Mouse (Mus musculus) limb, embryonic 14.5 days (tissue): ENCODE data around the gene Slc19a1. TPM values are rescaled to one million over a fixed set of nuclear protein-coding genes. Genes with fewer than 3 reads are reported as not detected.

Source experiments
- ATAC-seq: fragments of 200-750 bp; cut with Nextera tagmentation; 2 replicates; pipeline ENCODE4 v1.8.0; 2017; ENCODE audit warnings: low read depth, moderate number of reproducible peaks, moderate TSS enrichment; ENCODE audit not compliant: low FRiP score
- DNase-seq: peaks from one replicate; pipeline ENCODE4 v3.0.0-alpha.2; 2015; ENCODE audit warnings: low spot score
- H3K27ac ChIP-seq: fragments of 300-500 bp; sonication (generic); replicated peaks from 2 replicates; pipeline ENCODE4 v1.5.1; 2014; ENCODE audit warnings: low read depth, mild to moderate bottlenecking, low read length, moderate library complexity, mixed read lengths
- H3K27me3 ChIP-seq: fragments of 300-500 bp; sonication (generic); 2 replicates; pipeline ENCODE4 v1.6.1; 2014; ENCODE audit warnings: low read length, mixed read lengths; ENCODE audit not compliant: control insufficient read depth, insufficient read depth
- H3K36me3 ChIP-seq: fragments of 300-500 bp; sonication (generic); 2 replicates; pipeline ENCODE4 v1.6.1; 2014; ENCODE audit warnings: mild to moderate bottlenecking, low read length, moderate library complexity, mixed read lengths; ENCODE audit not compliant: control insufficient read depth, insufficient read depth
- H3K4me1 ChIP-seq: fragments of 300-500 bp; sonication (generic); 2 replicates; pipeline ENCODE4 v1.6.1; 2014; ENCODE audit warnings: antibody characterized with exemption, low read length, mixed read lengths; ENCODE audit not compliant: control insufficient read depth, insufficient read depth
- H3K4me2 ChIP-seq: fragments of 300-500 bp; sonication (generic); replicated peaks from 2 replicates; pipeline ENCODE4 v1.6.1; 2014; ENCODE audit warnings: low read depth, mild to moderate bottlenecking, low read length, moderate library complexity; ENCODE audit not compliant: severe bottlenecking
- H3K4me3 ChIP-seq: fragments of 300-500 bp; sonication (generic); replicated peaks from 2 replicates; pipeline ENCODE4 v1.5.1; 2014; ENCODE audit warnings: low read length
- H3K9ac ChIP-seq: fragments of 300-500 bp; sonication (generic); 2 replicates; pipeline ENCODE4 v1.6.1; 2014; ENCODE audit warnings: mild to moderate bottlenecking, low read depth, low read length, moderate library complexity; ENCODE audit not compliant: severe bottlenecking
- H3K9me3 ChIP-seq: fragments of 300-500 bp; sonication (generic); 2 replicates; pipeline ENCODE4 v1.6.1; 2016; ENCODE audit warnings: low read length; ENCODE audit not compliant: control insufficient read depth
- POLR2A ChIP-seq: fragments of 200-500 bp; IDR thresholded peaks from 2 replicates; pipeline ENCODE4 v1.8.0; 2012; ENCODE audit warnings: inconsistent platforms, mild to moderate bottlenecking, moderate library complexity, borderline replicate concordance; ENCODE audit not compliant: insufficient read depth, insufficient read length; ENCODE audit errors: extremely low read depth
- WGBS: fragments of 180-500 bp; shearing (Covaris S2); extraction: QIAGEN DNeasy Blood & Tissue Kit; methylation state at CpG from one replicate; pipeline ENCODE4 v1.1.7; 2014; 5-methylcytosine and 5-hydroxymethylcytosine counted together
- polyA plus RNA-seq, 2 experiments: library from polyadenylated mRNA; depleted of rRNA in 1 of 2; stranded (reverse) in 1 of 2; unstranded in 1 of 2; fragments of >200 nt; fragmentation: Nextera tagmentation in 1 of 2; extraction: Ambion mirVana in 1 of 2; gene quantifications; 2 replicates each; pipeline versions ENCODE4 v1.2.1 to v1.2.3; 2012 to 2014

Gene Slc19a1
- polyA plus RNA-seq, 2 experiments: 30.5 to 47.1 TPM

- H3K9ac ChIP-seq: no peak overlapping the region
- H3K27ac ChIP-seq: no peak overlapping the region
- DNase-seq: no peak
- no peak for TF ChIP-seq POLR2A
- H3K4me1 ChIP-seq: peaks cover 4% of the 10 kb centered on the region; the same call in 1 of the 2 replicates
- no peak overlapping the region for H3K4me2 ChIP-seq
- no peaks in the 10 kb centered on the region for H3K27me3 ChIP-seq
- no peak overlapping the region for H3K4me3 ChIP-seq
- 0 out of 2 replicates have a peak, but pooled peaks cover 8% of the 10 kb centered on the region for H3K9me3 ChIP-seq
- no peak for ATAC-seq
- no peaks in the 10 kb centered on the region for H3K36me3 ChIP-seq
These were observed 61.8 kb downstream of the Slc19a1 start for GRCm38 (mm10) chr10:77093817-77094216.

GRCm38 (mm10) chr10:77095666-77096065 lies 63.6 kb downstream of the Slc19a1 start:
- no peak overlapping the region for H3K4me3 ChIP-seq
- no peak for DNase-seq
- peaks cover 4% of the 10 kb centered on the region; the same call in 1 of the 2 replicates for H3K4me1 ChIP-seq
- H3K27ac ChIP-seq: no peak overlapping the region
- ATAC-seq: no peak
- H3K9me3 ChIP-seq: 0 out of 2 replicates have a peak, but pooled peaks cover 8% of the 10 kb centered on the region
- H3K9ac ChIP-seq: no peak overlapping the region
- H3K36me3 ChIP-seq: no peaks in the 10 kb centered on the region
- H3K4me2 ChIP-seq: no peak overlapping the region
- H3K27me3 ChIP-seq: no peaks in the 10 kb centered on the region
- 84% methylated on average over 3 of the region's 3 CpGs for WGBS
- no peak for TF ChIP-seq POLR2A

- 77% methylated on average over 12 of the region's 12 CpGs for WGBS
- DNase-seq (no peak), ATAC-seq (no peak)
- H3K9me3 ChIP-seq: 0 out of 2 replicates have a peak, but pooled peaks cover 8% of the 10 kb centered on the region
- 0 out of 2 replicates have a peak overlapping the region, but pooled peaks have one; percentile 2 for H3K27ac ChIP-seq
- H3K36me3 ChIP-seq: no peaks in the 10 kb centered on the region
- no peak overlapping the region for H3K4me3 ChIP-seq
- H3K4me2 ChIP-seq: no peak overlapping the region
- peaks cover 4% of the 10 kb centered on the region; the same call in 1 of the 2 replicates for H3K4me1 ChIP-seq
- TF ChIP-seq POLR2A: no peak
- H3K27me3 ChIP-seq: no peaks in the 10 kb centered on the region
- no peak overlapping the region for H3K9ac ChIP-seq
These were observed 65.2 kb downstream of the Slc19a1 start for GRCm38 (mm10) chr10:77097006-77097889.

GRCm38 (mm10) chr10:77097890-77098200 lies 65.8 kb downstream of the Slc19a1 start:
- Histone ChIP-seq H3K27me3 (no peaks in the 10 kb centered on the region), H3K4me1 (peaks cover 4% of the 10 kb centered on the region; the same call in 1 of the 2 replicates), H3K4me3 (no peak overlapping the region), H3K4me2 (no peak overlapping the region), H3K9me3 (0 out of 2 replicates have a peak, but pooled peaks cover 7% of the 10 kb centered on the region), H3K9ac (no peak overlapping the region), H3K27ac (0 out of 2 replicates have a peak overlapping the region, but pooled peaks have one; percentile 2), H3K36me3 (no peaks in the 10 kb centered on the region)
- ATAC-seq (0 out of 2 replicates have a peak, but pooled peaks have one; percentile 37), DNase-seq (peak; percentile 26)
- no peak for TF ChIP-seq POLR2A
- WGBS: 76% methylated on average over 4 of the region's 4 CpGs

- WGBS: 80% methylated on average over 2 of the region's 2 CpGs
- Histone ChIP-seq H3K4me2 (no peak overlapping the region), H3K27me3 (no peaks in the 10 kb centered on the region), H3K4me3 (no peak overlapping the region), H3K9me3 (no peaks in the 10 kb centered on the region), H3K27ac (no peak overlapping the region), H3K36me3 (no peaks in the 10 kb centered on the region), H3K9ac (no peak overlapping the region), H3K4me1 (peaks cover 4% of the 10 kb centered on the region; the same call in 1 of the 2 replicates)
- TF ChIP-seq POLR2A: no peak
- DNase-seq: no peak
- ATAC-seq: no peak
These were observed 66.6 kb downstream of the Slc19a1 start for GRCm38 (mm10) chr10:77098619-77099018.
